In the genomic region with DNA sequence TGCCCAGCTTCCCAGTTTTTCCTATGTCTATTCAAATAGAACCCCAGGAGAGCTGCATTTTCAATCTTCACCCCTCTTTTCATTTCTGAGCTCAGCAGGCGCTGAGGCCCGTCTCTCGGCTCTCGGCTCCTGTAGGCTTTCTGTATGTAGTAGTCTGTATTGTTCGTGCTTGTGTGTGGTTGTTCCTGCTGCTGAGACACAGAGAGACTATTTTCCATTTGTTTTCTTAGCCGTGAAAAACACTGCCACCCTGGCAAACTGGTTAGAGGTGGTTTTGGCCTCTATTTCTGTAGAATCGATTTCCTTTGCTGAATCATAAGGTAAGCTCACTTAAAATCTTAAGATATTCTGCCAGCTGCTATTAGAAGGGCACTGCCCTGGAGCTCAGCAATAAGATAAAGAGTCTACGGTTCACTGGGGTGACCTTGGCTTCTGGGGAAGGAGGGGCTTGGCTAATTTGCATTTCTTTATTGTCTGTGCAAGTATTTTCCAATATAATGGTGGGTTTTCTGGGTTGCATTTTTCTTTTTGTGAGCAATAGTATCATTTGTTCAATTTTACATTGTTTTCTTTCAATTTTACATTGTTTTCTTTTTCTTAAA, we compare ENCODE assay signal across 8 mouse cellular contexts. TPM values are rescaled to one million over a fixed set of nuclear protein-coding genes. Genes with fewer than 3 reads are reported as not detected.
DNase-seq lines count a peak whose midpoint lies in the region; ATAC-seq and TF ChIP-seq lines count a peak whose summit lies in the region.

A gene (plus strand): TSS at position 165 of the 602 bp plus-strand sequence.

- TF ChIP-seq CTCF in thymus, adult 2 months (IDR thresholded peaks at IDR 0.05; ENCODE audit: borderline replicate concordance, control insufficient read depth, extremely low read depth, insufficient read depth, low read length, poor library complexity): no peak

- no peaks in the 10 kb centered on the region for H3K27me3 ChIP-seq in thymus, adult 2 months (ENCODE audit: control insufficient read depth, insufficient read depth, low read length)
- no peaks in the 10 kb centered on the region for H3K27me3 ChIP-seq in embryonic facial prominence, embryonic 13.5 days
- H3K27me3 ChIP-seq in hindbrain, embryonic 13.5 days: no peaks in the 10 kb centered on the region
- H3K27me3 ChIP-seq in liver, embryonic 16.5 days (ENCODE audit: control insufficient read depth, insufficient read depth, low read depth, low read length): no peaks in the 10 kb centered on the region

- TF ChIP-seq POLR2A in thymus, adult 2 months (IDR thresholded peaks at IDR 0.05; ENCODE audit: control insufficient read depth, extremely low read depth, insufficient read depth, low read length, poor library complexity): no peak

- ATAC-seq in embryonic facial prominence, embryonic 13.5 days (ENCODE audit: insufficient number of reproducible peaks, insufficient read depth, low FRiP score, low TSS enrichment, low read depth): no peak
- ATAC-seq in hindbrain, embryonic 13.5 days (ENCODE audit: low FRiP score): peak; percentile 52; the same call in 1 of the 2 replicates
- no peak for ATAC-seq in liver, embryonic 16.5 days (ENCODE audit: low read depth)

- no peak within 1 kb of the TSS for H3K4me2 ChIP-seq in embryonic facial prominence, embryonic 13.5 days
- no peak within 1 kb of the TSS for H3K4me2 ChIP-seq in hindbrain, embryonic 13.5 days
- no peak within 1 kb of the TSS for H3K4me2 ChIP-seq in liver, embryonic 16.5 days (ENCODE audit: low read depth, low read length)

- no peaks in the 10 kb centered on the region for H3K4me1 ChIP-seq in thymus, adult 2 months (replicated peaks; ENCODE audit: control insufficient read depth, insufficient read depth, low read length)
- no peaks in the 10 kb centered on the region for H3K4me1 ChIP-seq in embryonic facial prominence, embryonic 13.5 days
- peaks cover 9% of the 10 kb centered on the region for H3K4me1 ChIP-seq in hindbrain, embryonic 13.5 days (replicated peaks)
- no peaks in the 10 kb centered on the region for H3K4me1 ChIP-seq in liver, embryonic 16.5 days (ENCODE audit: control insufficient read depth, low read depth, low read length)

- no peak for DNase-seq in thymus, adult 2 months
- no peak for DNase-seq in thymus, adult 18-20 months
- DNase-seq in right cerebral cortex, adult 18-20 months: no peak
- no peak for DNase-seq in MN1 (ENCODE audit: low spot score)
- DNase-seq in ovary, postnatal 10 days (ENCODE audit: low spot score): no peak

- no peak within 1 kb of the TSS for H3K9ac ChIP-seq in embryonic facial prominence, embryonic 13.5 days
- H3K9ac ChIP-seq in hindbrain, embryonic 13.5 days: no peak within 1 kb of the TSS
- H3K9ac ChIP-seq in liver, embryonic 16.5 days (ENCODE audit: low read depth, low read length): no peak within 1 kb of the TSS

- WGBS in thymus, adult 2 months: 91% methylated on average over 8 of the region's 8 CpGs
- 51% methylated on average over 8 of the region's 8 CpGs for WGBS in embryonic facial prominence, embryonic 13.5 days
- WGBS in hindbrain, embryonic 13.5 days: 14% methylated on average over 8 of the region's 8 CpGs
- WGBS in liver, embryonic 16.5 days (ENCODE audit: insufficient replicate concordance): 58% methylated on average over 8 of the region's 8 CpGs

- 0 out of 2 replicates have a peak, but pooled peaks cover 3% of the 10 kb centered on the region for H3K9me3 ChIP-seq in embryonic facial prominence, embryonic 13.5 days
- peaks cover 4% of the 10 kb centered on the region; the same call in 1 of the 2 replicates for H3K9me3 ChIP-seq in hindbrain, embryonic 13.5 days
- no peaks in the 10 kb centered on the region for H3K9me3 ChIP-seq in liver, embryonic 16.5 days (replicated peaks; ENCODE audit: control insufficient read depth, low read length)

- no peak within 1 kb of the TSS for H3K4me3 ChIP-seq in thymus, adult 2 months (ENCODE audit: control insufficient read depth, insufficient read depth, low read length)
- no peak within 1 kb of the TSS for H3K4me3 ChIP-seq in embryonic facial prominence, embryonic 13.5 days
- H3K4me3 ChIP-seq in hindbrain, embryonic 13.5 days: no peak within 1 kb of the TSS
- no peak within 1 kb of the TSS for H3K4me3 ChIP-seq in liver, embryonic 16.5 days (ENCODE audit: low read depth, low read length)

- H3K36me3 ChIP-seq in thymus, adult 2 months (ENCODE audit: control insufficient read depth, insufficient read depth, low read length): no peaks in the 10 kb centered on the region
- no peaks in the 10 kb centered on the region for H3K36me3 ChIP-seq in embryonic facial prominence, embryonic 13.5 days
- H3K36me3 ChIP-seq in hindbrain, embryonic 13.5 days: no peaks in the 10 kb centered on the region
- no peaks in the 10 kb centered on the region for H3K36me3 ChIP-seq in liver, embryonic 16.5 days (ENCODE audit: control insufficient read depth, insufficient read depth)

- no peak within 1 kb of the TSS for H3K27ac ChIP-seq in thymus, adult 2 months (ENCODE audit: control insufficient read depth, insufficient read depth, low read length)
- H3K27ac ChIP-seq in embryonic facial prominence, embryonic 13.5 days: no peak within 1 kb of the TSS
- peak within 1 kb of the TSS; percentile 53 for H3K27ac ChIP-seq in hindbrain, embryonic 13.5 days
- no peak within 1 kb of the TSS for H3K27ac ChIP-seq in liver, embryonic 16.5 days (ENCODE audit: low read length)

RNA-seq across cellular contexts. Expression of the gene that starts here (rescaled TPM):
- polyA plus RNA-seq in thymus, adult 2 months (2012; rRNA removed): 159 and 162 TPM in 2 replicates
- polyA plus RNA-seq in embryonic facial prominence, embryonic 13.5 days (2015; fragmentation: Nextera tagmentation; extraction: Ambion mirVana): 46.9 and 49.8 TPM in 2 replicates
- 104 and 112 TPM in 2 replicates for polyA plus RNA-seq in hindbrain, embryonic 13.5 days (2015; fragmentation: Nextera tagmentation; extraction: Ambion mirVana)
- polyA plus RNA-seq in liver, embryonic 16.5 days (2015; fragmentation: Nextera tagmentation; extraction: Ambion mirVana): 16.8 and 20.6 TPM in 2 replicates
